Mouse (Mus musculus): ENCODE data around the gene Ak4.

Ak4 gene

DNA sequence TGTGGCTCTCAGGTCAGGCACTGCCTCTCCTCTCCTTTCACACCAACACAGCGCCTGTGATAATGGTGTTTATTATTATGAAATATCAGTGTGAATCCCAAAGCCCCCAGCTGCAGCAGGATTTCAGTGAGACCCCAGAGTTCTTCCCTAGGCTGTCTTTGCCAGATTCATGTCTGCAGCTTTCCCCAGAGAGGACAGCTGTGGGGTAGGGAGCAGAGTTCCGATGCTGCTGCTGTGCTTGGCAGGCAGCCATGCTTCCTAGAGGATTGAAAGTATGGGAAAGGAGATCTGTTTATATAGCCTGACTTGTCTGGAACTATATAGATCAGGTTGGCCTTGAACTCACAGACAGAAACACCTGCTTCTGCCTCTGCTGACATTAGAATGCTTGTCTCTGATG, 43.0 kb downstream of the Ak4 start:
- no peak for DNase-seq

DNA sequence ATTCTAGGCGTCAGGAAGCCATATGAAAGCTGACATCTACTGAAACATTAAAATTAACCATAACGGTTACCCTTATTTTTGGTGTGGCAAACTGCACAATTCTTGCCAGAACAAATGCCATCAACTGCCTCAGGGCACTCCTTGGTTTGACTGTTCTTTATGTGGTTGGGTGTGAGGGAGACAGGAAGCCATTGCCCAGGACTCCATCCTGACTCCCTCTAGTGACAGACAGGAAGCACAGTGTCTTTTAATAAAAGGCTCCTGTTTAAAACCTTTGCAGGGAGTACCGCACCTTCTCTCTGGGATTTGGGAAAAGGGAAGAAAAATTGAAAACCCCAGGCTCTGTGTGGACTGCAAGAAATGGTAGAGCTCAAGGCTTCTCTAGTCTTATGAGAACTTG, 47.2 kb downstream of the Ak4 start:
- no peak for DNase-seq

DNA sequence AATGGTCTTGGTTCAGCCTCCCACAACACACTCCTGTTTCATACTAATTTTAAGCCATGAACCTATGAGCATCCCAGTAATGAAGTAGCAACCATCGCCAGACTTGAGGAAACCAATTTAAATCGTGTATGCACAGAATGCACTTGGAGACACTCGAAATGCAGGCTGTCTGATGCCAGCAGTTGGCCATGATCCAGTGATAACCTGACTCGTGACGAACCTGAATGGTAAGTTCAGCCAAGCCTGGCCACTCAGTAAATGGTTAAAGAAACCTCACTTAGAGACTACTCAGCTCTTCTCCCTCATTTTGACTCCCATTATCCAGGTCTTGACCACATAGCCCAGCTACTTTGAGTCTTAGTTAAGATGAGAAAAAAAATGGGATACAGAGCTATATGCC, 50.2 kb downstream of the Ak4 start:
- no peak for DNase-seq

DNA sequence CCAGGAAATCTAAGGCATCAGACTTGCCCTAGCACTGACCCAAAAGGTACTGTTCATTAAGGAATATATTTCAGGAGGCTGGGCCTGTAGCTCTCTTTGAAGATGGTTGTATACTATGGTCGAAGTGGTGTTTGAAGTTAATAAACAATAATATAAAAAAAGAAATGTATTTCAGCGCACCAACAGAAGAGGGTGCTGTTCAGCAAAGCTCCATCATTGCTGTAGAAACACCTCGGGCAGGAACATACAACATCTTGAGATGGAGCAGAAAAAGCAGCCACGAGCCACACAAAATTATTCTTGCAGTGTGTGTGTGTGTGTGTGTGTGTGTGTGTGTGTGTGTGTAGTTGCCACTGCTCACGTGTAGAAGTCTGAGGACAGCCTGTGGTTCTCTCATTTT, 51.5 kb downstream of the Ak4 start:
- no peak for DNase-seq

DNA sequence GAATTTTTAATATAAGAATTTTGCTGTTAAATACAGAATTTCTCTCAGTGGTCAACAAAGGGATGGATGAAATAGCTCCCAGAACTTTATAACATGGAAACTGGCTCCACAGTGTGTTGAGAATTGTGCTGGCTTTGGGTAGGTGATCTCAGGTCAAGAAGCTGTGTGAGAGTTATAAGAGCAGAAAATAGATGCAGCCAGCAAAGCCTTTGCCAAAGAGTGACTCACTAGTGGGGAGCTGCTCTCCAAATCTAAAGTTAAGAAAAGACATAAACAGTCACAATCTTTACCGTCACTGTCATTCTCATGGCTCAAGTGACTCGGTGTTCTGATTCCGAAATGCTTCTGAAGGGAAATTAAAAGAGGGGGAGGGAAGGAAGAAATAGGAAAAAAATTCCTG, 53.7 kb downstream of the Ak4 start:
- DNase-seq = no peak

DNA sequence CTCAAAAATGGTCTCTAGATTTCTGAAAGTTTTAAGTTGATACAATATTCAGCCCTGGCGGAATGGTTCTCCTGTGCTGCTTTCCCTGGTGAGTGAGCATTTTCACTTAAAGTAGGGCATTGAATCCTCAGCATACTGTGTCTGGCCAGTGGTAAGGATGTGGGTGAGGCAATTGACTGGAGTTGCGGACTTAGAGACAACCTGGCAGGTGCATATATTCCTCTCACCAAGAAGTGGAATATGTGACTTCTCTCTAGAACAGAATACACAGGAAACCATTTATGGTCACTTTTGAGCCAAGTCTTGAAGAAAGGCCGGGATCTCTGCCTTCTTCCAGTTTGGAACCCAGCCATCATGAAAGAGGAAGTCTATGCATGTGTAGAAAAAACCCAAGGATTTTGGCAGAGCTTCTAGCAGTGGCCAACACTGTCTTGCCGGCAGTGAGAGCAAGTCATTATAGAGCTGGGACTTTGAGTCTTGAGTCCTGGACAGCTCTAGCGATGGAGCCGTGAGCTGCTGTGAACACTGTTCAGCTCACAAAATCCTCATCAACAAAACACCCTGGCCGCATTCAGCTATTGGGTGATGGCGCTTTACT, 71.3 kb downstream of the Ak4 start:
- no peak for DNase-seq

DNA sequence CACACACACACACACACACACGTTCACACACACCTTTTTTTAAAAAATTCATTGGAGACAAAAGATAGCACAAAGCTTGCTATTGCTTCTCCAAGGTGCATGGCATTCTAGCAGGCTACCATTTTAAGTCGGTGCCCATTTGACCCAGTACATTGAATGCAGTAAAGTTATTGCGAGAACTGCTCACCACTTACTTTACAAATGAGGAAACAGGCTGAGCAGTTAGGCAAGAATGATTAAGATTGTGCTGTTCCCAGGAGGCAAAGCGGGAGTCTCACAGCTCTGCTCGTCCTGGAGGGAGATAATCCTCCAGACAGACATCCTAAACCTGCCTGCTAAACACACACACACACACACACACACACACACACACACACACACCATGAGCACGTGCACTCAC, 72.6 kb downstream of the Ak4 start:
- no peak for DNase-seq

DNA sequence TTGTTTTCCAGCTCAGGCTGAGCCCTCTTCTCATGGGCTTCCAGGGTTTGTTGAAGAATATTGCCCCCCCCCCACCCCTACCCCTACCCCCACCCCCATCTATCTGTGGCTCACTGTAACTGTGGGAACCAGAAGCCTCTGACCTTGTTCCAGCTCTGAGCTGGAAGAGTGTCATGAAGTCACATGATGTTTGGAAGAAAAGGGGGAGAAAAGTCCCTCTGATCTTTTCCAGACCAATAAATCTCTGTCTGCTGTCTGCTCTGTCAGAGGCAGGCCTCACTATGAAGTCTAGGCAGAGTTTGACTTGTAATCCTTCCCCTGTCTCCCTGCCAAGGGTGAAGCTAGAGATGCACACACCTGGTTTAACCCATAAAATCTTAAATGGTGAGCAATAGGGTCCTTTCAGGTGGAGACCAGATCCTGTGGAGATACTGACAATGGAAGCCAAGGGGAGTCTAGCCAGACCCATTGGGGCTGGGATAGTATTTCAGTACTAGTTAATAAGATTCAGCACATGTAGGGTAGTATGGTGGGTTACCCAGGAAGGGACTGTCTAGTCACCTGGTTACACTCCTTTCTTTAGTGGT, 74.6 kb downstream of the Ak4 start:
- no peak for DNase-seq

DNA sequence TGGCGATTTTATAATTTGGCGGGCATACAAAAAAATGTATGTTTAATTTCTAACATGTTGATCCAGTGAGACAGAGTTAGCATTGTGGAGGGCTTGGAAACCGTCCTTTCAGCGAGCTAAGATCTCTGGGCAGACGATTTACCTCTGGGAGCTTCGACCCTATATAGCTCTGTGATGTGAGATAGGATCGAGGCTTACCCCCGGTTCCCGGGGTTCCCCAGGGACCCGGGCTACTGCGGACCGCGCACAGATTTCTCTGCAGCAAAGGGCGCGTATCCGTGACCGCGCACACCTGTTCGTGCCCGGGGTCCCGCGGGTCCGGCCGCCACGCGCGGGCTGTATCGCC, 77.1 kb downstream of the Ak4 start:
- no peak for DNase-seq

DNA sequence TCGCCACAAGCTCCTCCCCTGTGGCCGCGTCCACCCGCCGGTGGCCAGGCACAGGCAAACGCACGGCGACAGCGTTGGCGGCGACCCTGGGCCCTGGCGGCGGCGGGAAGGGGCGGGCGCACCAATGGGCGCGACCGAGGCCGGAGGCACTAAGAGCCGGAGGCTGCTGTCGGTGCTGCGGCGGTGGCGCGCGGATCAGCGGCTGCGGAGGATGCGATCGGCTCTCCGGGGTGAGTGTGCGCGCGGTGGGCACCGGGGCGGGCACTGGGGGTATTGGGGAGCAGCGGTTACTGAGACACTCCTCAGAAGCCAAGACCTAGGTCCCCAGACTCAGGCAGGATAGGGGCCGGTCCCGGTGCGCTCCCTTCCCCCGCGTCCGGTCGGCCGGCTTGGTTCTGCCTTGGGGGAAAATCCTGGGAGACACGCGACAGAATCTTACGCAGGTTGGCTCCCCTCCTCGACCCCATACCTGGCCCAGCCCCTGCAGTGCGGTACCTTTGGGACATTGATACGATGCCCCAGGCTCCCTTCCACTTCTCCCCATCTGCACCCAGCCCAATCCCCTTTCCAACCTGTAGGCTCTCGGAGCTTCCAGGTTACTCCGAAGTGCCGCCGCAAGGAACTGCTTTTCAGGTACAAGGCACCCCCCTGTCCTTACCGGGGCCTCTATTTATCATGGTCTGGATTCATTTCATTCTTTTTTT, 77.6 kb downstream of the Ak4 start, which contains the start of gene Dnajc6:
Dnajc6 (plus strand) TSS at position 115 of the 704 bp plus-strand sequence.
- DNase-seq = peak in 1 of 2 experiments; percentile 7

DNA sequence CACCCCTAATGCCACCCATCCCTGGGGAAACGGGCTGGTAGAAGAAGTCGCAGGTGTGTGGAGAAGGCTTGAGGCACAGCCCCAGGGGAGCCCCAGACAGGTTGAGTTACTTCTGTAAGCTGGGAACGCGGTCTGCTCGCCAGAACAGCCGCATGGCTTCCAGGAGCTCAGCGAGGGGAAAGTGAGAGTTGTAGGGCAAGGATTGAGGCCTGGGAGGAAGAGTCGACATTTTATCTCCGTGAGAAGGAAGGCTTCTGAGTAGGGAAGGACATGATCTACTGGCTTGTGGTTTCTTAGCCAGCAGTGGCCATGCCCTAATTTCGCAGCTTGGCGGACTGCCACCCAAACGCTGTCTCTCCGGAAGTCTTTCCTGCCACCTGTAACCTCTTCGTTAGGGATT, 78.3 kb downstream of the Ak4 start:
- DNase-seq = no peak

DNA sequence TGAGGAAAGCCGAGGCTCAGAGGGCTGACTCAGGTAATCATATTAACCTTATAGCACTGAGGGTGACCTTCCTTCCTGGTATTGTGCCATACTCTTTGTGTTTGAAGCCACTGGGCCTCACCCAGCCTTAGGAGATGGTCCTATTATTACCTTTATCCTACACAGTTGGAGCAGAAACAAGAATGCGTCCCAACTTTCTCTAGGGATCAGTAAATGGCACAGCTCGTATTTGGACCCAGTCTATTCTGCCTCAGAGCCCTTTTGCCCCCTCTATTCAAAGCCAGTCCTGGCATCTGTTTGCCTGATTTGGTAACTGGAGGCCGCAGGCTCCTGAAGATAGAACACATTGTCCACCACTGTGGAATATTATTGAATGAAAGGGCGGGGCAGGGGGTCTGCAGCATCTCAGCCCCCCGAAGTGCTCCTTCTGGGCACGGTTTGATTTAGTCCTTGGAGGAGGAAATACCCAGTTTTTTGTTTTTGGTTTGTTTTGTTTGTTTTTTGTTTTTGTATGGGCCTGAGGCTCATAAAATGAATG, 85.5 kb downstream of the Ak4 start:
- no peak for DNase-seq

DNA sequence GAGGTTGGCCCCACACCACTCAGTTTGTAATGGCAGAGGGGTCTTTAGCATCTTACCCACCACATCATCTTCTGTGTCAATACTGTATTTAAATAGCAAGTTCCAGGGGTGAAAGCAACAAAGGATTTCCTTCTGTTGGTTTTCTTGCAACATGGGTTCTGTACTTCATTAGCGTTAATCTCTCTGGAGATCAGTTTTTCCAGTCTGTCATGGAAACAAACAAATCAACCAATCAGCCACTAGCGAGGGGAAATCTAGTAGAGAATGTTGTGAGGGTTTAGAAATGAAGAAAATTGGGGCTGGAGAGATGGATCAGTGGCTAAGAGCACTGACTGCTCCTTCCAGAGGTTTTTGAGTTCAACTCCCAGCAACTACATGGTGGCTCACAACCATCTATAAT, 86.9 kb downstream of the Ak4 start:
- no peak for DNase-seq

DNA sequence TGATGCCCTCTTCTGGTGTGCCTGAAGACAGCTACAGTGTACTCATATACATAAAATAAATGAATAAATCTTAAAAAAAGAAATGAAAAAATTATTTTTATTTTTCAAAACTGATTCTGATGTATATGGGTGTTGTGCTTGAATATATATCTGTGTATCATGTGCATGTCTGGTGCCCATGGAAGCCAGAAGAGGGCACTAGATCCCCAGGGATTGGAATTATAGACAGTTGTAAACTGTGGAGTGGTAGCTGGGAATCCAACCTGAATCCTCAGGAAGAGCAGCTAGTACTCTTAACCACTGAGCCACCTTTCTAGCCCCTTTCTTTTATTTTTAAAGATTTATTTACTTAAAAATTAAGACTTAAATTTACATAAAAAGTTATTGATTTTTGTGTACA, 87.3 kb downstream of the Ak4 start:
- DNase-seq = no peak

DNA sequence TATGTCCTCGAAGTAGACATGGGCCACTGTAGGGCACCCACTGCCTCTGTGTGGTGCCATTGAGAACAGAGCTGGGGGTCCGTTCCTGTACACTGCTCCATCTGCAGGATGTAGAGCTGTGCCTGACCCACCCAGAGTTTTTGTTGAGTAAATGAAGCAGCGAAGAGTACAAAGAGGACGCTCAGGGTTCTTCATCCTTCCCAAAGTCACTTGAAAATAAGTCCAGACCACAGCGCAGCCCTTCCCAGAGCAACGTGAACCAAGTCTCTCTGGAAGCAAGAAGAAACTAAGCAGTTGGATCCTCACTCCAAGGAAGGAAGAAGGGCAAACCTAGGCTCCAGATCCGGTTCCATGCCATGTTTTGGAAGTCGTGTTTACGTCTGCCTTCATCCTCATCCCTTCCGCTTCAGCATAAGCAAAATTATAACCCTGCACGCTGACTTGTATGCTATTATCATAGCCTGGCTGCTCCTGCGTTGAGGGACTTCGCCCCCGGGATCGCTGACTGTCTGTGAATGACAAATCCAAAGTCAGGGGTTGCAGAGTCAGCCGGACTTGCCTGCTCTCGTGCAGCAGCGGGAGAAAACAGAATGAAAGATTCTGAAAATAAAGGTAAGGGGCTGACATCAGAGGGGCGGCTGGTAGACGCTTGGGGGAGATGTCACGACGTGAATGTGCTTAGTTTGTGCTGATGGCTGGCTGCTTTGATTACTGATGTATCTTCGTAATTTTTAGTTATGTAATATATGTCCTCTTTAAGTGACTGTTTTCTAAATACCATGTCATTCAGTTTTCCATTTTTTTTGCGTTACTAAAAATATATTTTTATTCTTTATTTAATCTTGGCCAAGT, 88.7 kb downstream of the Ak4 start:
- DNase-seq = peak in 1 of 2 experiments; percentile 5

DNA sequence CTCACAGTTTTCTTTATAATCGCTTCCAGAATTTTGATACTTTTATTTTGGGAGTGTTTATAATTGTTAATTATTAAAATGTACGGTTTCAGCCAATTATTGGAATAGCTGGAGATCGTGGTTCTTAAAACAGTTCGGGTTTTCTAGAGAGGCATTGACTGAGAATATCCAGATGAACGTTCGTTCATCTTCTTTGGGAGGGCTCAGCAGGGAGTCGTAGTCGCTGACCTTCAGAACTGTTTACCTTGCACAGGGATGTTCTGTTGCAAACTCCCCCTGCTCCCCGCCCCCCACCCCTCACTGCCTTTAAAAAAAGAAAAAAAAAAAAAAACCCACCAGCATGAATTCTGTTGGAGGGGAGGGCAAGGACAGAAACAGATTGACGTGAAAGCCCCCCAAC, 89.4 kb downstream of the Ak4 start:
- DNase-seq = no peak

DNA sequence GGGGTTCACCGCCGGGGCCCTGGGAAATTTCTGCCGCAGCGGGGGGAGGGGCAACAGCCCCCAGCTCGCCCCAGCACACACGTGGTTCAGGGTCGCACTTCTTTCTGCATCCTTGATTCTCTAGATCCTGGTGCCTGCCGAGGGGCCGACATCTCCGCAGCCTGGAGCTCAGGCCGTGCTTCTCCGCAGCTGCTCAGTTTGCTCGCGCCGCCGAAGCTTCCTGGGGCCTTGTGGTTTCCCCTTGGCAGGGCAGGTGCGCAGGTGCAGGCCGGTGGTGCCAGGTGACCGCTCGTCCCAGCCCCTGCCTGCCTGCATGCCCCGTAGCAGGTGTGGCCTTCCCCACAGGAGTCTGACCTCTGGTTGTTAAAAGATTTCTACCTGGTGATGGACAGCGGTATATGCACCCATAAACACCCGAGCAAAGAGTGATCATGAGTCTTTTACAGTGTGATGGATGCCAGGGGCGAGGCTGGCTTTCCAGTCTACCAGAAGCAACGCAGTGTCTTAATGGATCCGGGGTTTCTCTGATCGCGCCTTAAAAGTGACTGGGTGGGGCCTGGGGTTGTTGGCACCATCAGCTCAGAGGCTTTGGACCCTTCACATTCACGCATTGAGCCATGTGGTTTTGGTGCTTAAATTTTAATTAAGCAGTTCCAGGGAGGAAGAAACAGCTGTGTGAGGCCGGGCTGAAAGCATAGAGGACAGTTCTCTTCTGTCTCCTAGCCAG, 89.9 kb downstream of the Ak4 start:
- peak; percentile 18 to 30 for DNase-seq

DNA sequence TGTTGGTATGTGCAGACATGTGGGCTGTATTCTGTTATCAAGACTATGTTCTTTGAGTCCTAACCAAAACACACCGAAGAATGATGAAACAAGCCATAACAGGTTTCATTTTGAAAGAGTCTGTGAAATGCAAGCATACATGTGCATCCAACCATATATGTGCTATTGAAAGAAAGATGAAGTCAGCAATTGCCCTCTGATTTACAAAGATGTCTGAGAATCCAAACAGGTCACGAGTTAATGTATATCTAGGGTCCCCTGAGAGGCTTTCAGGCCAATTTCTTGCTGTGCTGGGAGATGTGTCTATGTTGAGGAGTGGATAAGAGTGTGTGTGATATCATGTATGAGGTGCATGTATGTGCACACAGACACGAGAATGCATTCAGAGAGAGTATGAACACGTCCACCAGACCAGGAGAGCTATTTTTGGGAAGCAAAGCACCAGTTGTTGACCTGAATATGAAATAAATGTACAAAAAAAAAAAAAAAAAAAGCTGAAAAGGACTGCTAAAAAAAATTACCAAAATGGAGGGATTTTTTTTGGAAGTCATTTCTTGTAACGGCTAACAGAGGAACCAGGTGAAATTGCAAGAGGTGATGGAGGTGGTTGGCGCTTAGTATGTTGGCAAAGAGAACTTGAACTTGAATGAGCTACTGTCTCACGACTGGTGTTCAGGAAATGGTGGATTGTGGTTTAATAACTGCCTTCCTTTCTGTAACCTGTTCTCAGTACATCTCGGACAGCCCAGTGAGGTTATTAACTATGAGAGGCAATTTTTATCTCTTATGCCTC, 91.2 kb downstream of the Ak4 start:
- DNase-seq = no peak

DNA sequence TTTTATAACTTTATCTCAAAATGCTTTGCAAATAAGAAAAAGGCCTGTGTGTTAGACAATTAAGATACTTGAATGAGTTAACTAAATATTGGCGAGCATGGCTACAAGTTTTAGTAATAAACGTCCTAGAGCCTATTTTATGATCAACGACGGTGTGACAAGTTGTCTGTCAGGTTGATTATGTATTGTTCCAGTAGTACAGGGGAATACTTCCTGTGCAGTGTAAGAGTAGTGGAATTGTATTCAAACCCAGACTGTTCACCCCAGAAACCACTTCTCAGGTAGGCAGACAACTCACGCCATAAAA, 91.8 kb downstream of the Ak4 start:
- no peak for DNase-seq

DNA sequence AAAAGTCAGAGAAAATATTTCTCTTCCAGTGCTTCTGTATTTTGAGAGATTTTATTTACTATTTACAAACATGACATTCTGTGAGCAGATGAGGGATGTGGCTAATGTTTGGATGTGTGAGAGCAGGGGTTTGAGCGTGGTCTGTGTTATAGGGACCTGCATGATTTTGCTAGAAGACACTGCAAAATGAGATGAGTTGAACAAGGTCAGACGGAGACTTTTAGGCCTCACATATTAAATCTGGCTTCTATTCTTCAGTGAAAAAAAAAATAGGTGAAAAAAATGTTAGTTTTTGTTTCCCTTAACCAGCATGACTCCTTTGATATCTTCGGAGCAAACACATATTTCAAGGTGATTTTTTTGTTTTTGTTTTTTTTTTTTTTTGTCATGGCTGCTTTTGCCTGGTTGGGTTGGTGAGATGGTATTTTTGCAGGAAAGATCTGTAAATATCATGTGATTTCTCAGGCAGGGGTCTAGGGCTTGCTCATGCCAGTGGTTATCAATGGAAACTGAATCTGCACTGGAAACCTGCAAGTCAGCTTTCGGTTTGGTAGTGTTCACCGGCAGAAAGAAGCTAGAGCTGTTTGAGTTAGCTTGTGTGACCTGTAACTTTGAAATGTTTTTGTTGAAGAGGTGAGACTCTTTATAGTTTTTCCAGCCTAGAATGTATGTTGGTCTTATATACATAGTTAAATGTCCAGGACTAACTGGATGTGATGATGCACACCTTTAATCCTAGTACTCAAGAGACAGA, 92.9 kb downstream of the Ak4 start:
- DNase-seq = no peak

DNA sequence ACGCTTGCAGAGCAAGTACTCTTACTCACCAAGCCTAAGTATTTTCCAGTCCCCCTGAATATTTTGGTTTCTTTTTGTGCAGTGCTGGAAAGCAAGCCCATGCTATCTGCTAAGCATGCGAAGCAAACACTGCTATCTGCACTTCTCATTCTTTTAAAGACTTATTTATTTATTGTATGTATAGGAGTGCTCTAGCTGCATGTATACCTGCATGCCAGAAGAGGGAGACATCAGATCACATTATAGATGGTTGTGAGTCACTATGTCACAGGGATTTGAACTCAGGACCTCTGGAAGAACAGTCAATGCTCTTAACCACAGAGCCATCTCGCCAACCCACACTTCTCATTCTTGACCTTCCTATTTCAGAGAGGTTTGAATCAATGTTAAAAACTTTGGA, 94.2 kb downstream of the Ak4 start:
- DNase-seq = no peak

Measured in B cell, adult 2 months (primary cell).